Mouse (Mus musculus): ENCODE data around the gene Jph2. TPM values are rescaled to one million over a fixed set of nuclear protein-coding genes. Genes with fewer than 3 reads are reported as not detected.

Jph2 gene
- total RNA-seq (2014; fragmentation: Nextera tagmentation) (not detected in 2 replicates), total RNA-seq (2017) (not detected in 2 replicates)

DNA sequence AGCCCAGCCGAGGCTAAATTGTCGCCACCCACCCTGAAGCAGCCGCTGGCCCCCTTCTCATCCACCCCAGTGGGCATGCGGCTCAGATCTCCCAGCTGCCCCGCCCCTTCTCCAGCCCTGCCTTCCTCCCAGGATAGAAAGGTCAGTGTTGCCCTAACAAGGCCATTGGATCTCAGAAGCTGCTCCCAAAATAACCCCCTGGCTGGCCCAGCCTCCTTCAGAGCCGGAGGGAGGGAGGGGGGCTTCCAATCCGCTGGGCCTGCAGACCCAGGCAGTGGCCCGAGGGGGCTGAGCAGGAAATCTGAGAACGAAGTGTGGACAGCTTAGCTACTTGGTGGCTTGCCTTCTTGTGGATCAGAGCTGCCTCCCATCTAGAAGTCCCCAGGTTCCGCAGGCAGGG lies at the start of gene Jph2:
Jph2 (minus strand) TSS at position 89 of the 400 bp plus-strand sequence.
- no peak for ATAC-seq (replicated peaks; ENCODE audit: low FRiP score, low TSS enrichment, poor library complexity, severe bottlenecking)

GRCm38 (mm10) chr2:163447375-163447774 lies 49.6 kb upstream of the Jph2 start:
- no peak for ATAC-seq (replicated peaks; ENCODE audit: low FRiP score, low TSS enrichment, poor library complexity, severe bottlenecking)

DNA sequence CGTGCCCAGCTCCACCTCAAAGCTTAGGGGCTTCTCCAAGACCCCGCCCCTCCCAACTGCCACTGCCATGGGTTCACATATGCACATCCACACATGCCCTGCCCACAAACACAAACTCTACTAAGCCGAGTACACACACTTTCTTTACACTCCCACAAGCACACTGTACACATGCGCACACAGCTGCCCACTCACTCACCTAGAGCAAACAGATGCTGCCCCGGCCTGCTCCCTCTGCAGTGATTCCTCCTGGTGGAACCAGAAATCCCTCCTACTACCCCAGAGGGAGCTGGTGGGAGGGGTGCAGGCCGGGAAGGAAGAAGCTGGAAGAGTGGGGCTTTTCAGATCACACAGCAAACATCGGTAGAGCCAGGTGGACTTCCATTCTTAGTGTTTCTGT lies 46.2 kb upstream of the Jph2 start:
- ATAC-seq (replicated peaks; ENCODE audit: low FRiP score, low TSS enrichment, poor library complexity, severe bottlenecking): no peak

GRCm38 (mm10) chr2:163443543-163443942 lies 45.8 kb upstream of the Jph2 start:
- no peak for ATAC-seq (replicated peaks; ENCODE audit: low FRiP score, low TSS enrichment, poor library complexity, severe bottlenecking)

- no peak for ATAC-seq (replicated peaks; ENCODE audit: low FRiP score, low TSS enrichment, poor library complexity, severe bottlenecking)
Observed at GRCm38 (mm10) chr2:163439488-163439887, 41.7 kb upstream of the Jph2 start.

- ATAC-seq (replicated peaks; ENCODE audit: low FRiP score, low TSS enrichment, poor library complexity, severe bottlenecking): peak; percentile 65; the same call in 1 of the 2 replicates
Observed at GRCm38 (mm10) chr2:163438619-163439451, 41.0 kb upstream of the Jph2 start.

DNA sequence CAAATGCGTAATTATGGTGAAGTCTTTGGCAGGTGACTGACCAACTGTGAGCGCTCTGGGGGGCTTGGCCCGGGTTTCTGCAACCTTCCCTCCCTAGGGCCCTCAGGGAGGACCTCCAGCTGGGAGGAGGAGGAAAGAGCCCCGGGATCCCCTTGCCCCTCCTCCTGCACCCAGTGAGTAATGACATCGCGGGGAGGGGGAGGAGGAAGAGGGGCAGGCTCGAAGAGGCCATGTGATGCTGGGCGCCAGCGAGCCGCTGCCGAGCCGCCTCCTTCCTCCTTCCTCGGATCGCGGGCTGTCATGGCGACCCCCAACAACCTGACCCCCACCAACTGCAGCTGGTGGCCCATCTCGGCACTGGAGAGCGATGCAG lies 40.4 kb upstream of the Jph2 start, which contains the start of gene Gdap1l1:
Gdap1l1 (plus strand) TSS at position 231 of the 373 bp plus-strand sequence.
- ATAC-seq (replicated peaks; ENCODE audit: low FRiP score, low TSS enrichment, poor library complexity, severe bottlenecking): no peak

GRCm38 (mm10) chr2:163437800-163438199 lies 40.0 kb upstream of the Jph2 start:
- ATAC-seq (replicated peaks; ENCODE audit: low FRiP score, low TSS enrichment, poor library complexity, severe bottlenecking): no peak

DNA sequence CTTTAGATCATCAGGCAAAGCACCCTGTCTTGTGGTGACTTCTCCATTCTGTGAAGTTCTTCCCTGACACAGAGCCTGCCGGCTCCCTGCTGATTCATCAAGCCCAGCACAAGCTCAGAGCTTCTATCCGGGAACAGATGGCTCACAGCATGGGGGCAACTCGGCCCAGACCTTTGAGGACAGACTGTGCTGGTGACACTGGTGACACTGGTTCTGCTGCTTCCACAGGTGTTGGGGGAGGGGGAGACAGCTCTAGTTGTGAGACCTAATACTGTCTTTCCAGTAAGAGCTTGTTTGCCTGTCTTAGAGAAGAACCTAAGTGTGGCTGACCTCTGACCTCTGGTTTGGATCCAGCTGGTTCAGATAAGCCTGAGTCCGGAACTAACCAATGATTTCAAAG lies 36.2 kb upstream of the Jph2 start:
- ATAC-seq (replicated peaks; ENCODE audit: low FRiP score, low TSS enrichment, poor library complexity, severe bottlenecking): no peak

GRCm38 (mm10) chr2:163431289-163431688 lies 33.5 kb upstream of the Jph2 start:
- ATAC-seq (replicated peaks; ENCODE audit: low FRiP score, low TSS enrichment, poor library complexity, severe bottlenecking): no peak

- ATAC-seq (replicated peaks; ENCODE audit: low FRiP score, low TSS enrichment, poor library complexity, severe bottlenecking): no peak
Observed at GRCm38 (mm10) chr2:163428346-163429011, 30.7 kb upstream of the Jph2 start.

- no peak for ATAC-seq (replicated peaks; ENCODE audit: low FRiP score, low TSS enrichment, poor library complexity, severe bottlenecking)
Observed at GRCm38 (mm10) chr2:163424597-163424996, 26.8 kb upstream of the Jph2 start, which contains the start of gene Oser1. Gene Oser1, minus strand, starts transcription at chr2:163424697.

GRCm38 (mm10) chr2:163422895-163423660 lies 25.3 kb upstream of the Jph2 start:
- ATAC-seq (replicated peaks; ENCODE audit: low FRiP score, low TSS enrichment, poor library complexity, severe bottlenecking): no peak

- no peak for ATAC-seq (replicated peaks; ENCODE audit: low FRiP score, low TSS enrichment, poor library complexity, severe bottlenecking)
Observed at GRCm38 (mm10) chr2:163420366-163420886, 22.6 kb upstream of the Jph2 start.

GRCm38 (mm10) chr2:163419346-163420045 lies 21.7 kb upstream of the Jph2 start:
- peak; percentile 97 for ATAC-seq (replicated peaks; ENCODE audit: low FRiP score, low TSS enrichment, poor library complexity, severe bottlenecking)

DNA sequence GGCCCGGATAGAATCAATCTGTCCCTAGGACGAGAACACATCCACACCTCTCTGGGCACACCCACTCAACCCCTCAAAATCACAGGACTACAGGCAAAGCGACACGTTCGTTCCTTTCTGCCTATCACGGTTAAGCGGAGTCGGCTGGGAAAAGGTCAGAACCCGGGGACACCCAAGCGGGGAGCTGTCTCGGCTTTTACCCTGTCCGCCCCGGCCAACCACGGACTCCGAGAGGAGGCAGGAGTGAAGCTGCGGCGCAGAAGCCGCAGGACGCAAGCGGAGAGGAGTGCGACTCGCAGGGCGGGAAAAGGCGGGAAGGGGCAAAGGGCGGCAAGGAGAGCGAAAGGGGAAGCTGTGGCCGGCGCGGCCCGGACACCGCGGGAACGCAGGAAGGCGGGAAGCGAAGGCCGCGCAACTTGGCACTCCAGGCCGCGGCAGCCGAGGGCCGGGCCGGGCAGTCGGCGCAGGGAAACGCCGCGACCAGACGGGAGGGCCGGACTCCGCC lies 21.1 kb upstream of the Jph2 start:
- peak; percentile 23 for ATAC-seq (replicated peaks; ENCODE audit: low FRiP score, low TSS enrichment, poor library complexity, severe bottlenecking)

DNA sequence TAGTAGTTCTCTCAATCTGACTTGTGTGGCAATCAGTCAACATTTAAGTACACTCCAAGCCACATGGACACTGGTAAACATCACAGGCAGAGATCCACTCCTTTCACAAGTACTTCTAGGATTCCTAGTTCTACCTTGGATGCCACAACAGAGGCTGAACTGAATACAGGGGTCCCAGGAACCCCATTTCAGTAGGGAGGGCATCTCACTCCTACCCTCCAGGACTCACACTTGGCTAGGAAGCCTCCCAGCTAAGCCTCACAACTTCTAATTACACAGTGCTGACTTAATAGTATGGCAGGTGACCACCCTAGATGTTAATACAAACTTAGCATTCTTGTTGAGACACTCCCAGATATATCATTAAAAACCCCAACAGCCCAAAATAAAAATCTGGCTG lies 20.0 kb upstream of the Jph2 start:
- ATAC-seq (replicated peaks; ENCODE audit: low FRiP score, low TSS enrichment, poor library complexity, severe bottlenecking): no peak

- ATAC-seq (replicated peaks; ENCODE audit: low FRiP score, low TSS enrichment, poor library complexity, severe bottlenecking): no peak
Observed at GRCm38 (mm10) chr2:163417026-163417425, 19.2 kb upstream of the Jph2 start.
